Mouse (Mus musculus) MEL (cell line): Measurements from ENCODE around the gene Ptgis. TPM values are rescaled to one million over a fixed set of nuclear protein-coding genes. Genes with fewer than 3 reads are reported as not detected.

Experiments
- DNase-seq: peaks from one replicate; pipeline ENCODE4 v3.0.0; 2011; ENCODE audit warnings: low read depth, low spot score
- H3K27ac ChIP-seq: 2 replicates; pipeline ENCODE4 v1.5.1; 2012; ENCODE audit warnings: low read depth, mild to moderate bottlenecking, control low read depth, low read length, moderate library complexity; ENCODE audit not compliant: control insufficient read depth
- H3K27me3 ChIP-seq, 2 experiments: fragments of 150-350 bp in 1 of 2; sonication (generic) in 1 of 2; 2 replicates each; pipeline ENCODE4 v1.6.1; 2012; ENCODE audit warnings: low read length in 2 of 2, mild to moderate bottlenecking in 2 of 2, improper control_type of control experiment in 1 of 2, moderate library complexity in 1 of 2; ENCODE audit not compliant: insufficient read depth in 2 of 2, control insufficient read depth in 1 of 2
- H3K36me3 ChIP-seq, 2 experiments: 2 replicates each; pipeline ENCODE4 v1.6.1; 2012 to 2014; ENCODE audit warnings: low read length in 2 of 2, improper control_type of control experiment in 1 of 2, inconsistent platforms in 1 of 2, mild to moderate bottlenecking in 1 of 2; ENCODE audit not compliant: insufficient read depth in 2 of 2, control insufficient read depth in 1 of 2
- H3K4me1 ChIP-seq, 2 experiments: fragments of 150-350 bp in 1 of 2; sonication (generic) in 1 of 2; 2 replicates each; pipeline ENCODE4 v1.6.1; 2012; ENCODE audit warnings: low read length in 2 of 2, improper control_type of control experiment in 1 of 2, mild to moderate bottlenecking in 1 of 2; ENCODE audit not compliant: insufficient read depth in 2 of 2, control insufficient read depth in 1 of 2
- H3K4me3 ChIP-seq, 2 experiments: fragments of 150-350 bp in 1 of 2; sonication (generic) in 1 of 2; 2 replicates each; pipeline ENCODE4 v1.5.1; 2012; ENCODE audit warnings: low read depth in 2 of 2, low read length in 2 of 2, mild to moderate bottlenecking in 2 of 2, moderate library complexity in 2 of 2, control low read depth in 1 of 2, improper control_type of control experiment in 1 of 2; ENCODE audit not compliant: control insufficient read depth in 1 of 2, insufficient read depth in 1 of 2
- H3K79me2 ChIP-seq: 2 replicates; pipeline ENCODE4 v1.6.1; 2012; ENCODE audit warnings: mild to moderate bottlenecking, low read length, moderate library complexity; ENCODE audit not compliant: control insufficient read depth, poor library complexity, insufficient read depth
- H3K9ac ChIP-seq: 2 replicates; pipeline ENCODE4 v1.6.1; 2012; ENCODE audit warnings: low read depth, mild to moderate bottlenecking, control low read depth, low read length, moderate library complexity; ENCODE audit not compliant: control insufficient read depth, poor library complexity, severe bottlenecking
- H3K9me3 ChIP-seq: fragments of 150-350 bp; sonication (generic); replicated peaks from 2 replicates; pipeline ENCODE4 v1.6.1; 2012; ENCODE audit warnings: mild to moderate bottlenecking, low read length, improper control_type of control experiment, moderate library complexity; ENCODE audit not compliant: insufficient read depth
- E2F4 ChIP-seq: IDR thresholded peaks from 2 replicates; pipeline ENCODE4 v1.6.1; 2011; ENCODE audit warnings: low read depth, low read length, improper control_type of control experiment, borderline replicate concordance
- ELF1 ChIP-seq: IDR thresholded peaks from 2 replicates; pipeline ENCODE4 v1.6.1; 2014; ENCODE audit warnings: low read depth, mild to moderate bottlenecking, inconsistent platforms, low read length, improper control_type of control experiment, moderate library complexity
- EP300 ChIP-seq, 2 experiments: IDR thresholded peaks; 2 replicates each; pipeline ENCODE4 v1.6.1; 2011; ENCODE audit warnings: improper control_type of control experiment in 2 of 2, low read length in 2 of 2, low read depth in 1 of 2, mild to moderate bottlenecking in 1 of 2
- GABPA ChIP-seq: IDR thresholded peaks from 2 replicates; pipeline ENCODE4 v1.6.1; 2012; ENCODE audit warnings: low read depth, mild to moderate bottlenecking, inconsistent platforms, low read length, improper control_type of control experiment, moderate library complexity
- MXI1 ChIP-seq: IDR thresholded peaks from 2 replicates; pipeline ENCODE4 v1.6.1; 2011; ENCODE audit warnings: mild to moderate bottlenecking, low read depth, low read length, improper control_type of control experiment
- MYC ChIP-seq: IDR thresholded peaks from 2 replicates; pipeline ENCODE4 v1.6.1; 2011; ENCODE audit warnings: low read depth, mild to moderate bottlenecking, low read length, improper control_type of control experiment, moderate library complexity
- NRF1 ChIP-seq: IDR thresholded peaks from 2 replicates; pipeline ENCODE4 v1.6.1; 2014; ENCODE audit warnings: low read depth, mild to moderate bottlenecking, inconsistent platforms, low read length, improper control_type of control experiment, moderate library complexity; ENCODE audit not compliant: poor library complexity, insufficient read depth, severe bottlenecking
- POLR2AphosphoS2 ChIP-seq: IDR thresholded peaks from 2 replicates; pipeline ENCODE4 v1.6.1; 2011; ENCODE audit warnings: low read length, improper control_type of control experiment
- SIN3A ChIP-seq: IDR thresholded peaks from 2 replicates; pipeline ENCODE4 v1.6.1; 2012; ENCODE audit warnings: low read length, improper control_type of control experiment, inconsistent platforms
- TCF12 ChIP-seq: IDR thresholded peaks from 2 replicates; pipeline ENCODE4 v1.6.1; 2014; ENCODE audit warnings: low read depth, mild to moderate bottlenecking, inconsistent platforms, low read length, improper control_type of control experiment, moderate library complexity
- USF2 ChIP-seq, 2 experiments: IDR thresholded peaks; 2 replicates each; pipeline ENCODE4 v1.6.1; 2011 to 2012; ENCODE audit warnings: improper control_type of control experiment in 2 of 2, low read length in 2 of 2, borderline replicate concordance in 1 of 2, inconsistent platforms in 1 of 2, low read depth in 1 of 2, mild to moderate bottlenecking in 1 of 2; ENCODE audit not compliant: insufficient read depth in 1 of 2
- ZMIZ1 ChIP-seq: IDR thresholded peaks from 2 replicates; pipeline ENCODE4 v1.6.1; 2012; ENCODE audit warnings: low read depth, mild to moderate bottlenecking, inconsistent platforms, low read length, improper control_type of control experiment, moderate library complexity
- ZNF384 ChIP-seq: IDR thresholded peaks from 2 replicates; pipeline ENCODE4 v1.6.1; 2012; ENCODE audit warnings: low read depth, mild to moderate bottlenecking, inconsistent platforms, low read length, improper control_type of control experiment
- polyA plus RNA-seq, 2 experiments: library from polyadenylated mRNA; stranded (reverse) in 1 of 2; unstranded in 1 of 2; fragments of >175 nt in 1 of 2; fragments of >200 nt in 1 of 2; gene quantifications; 2 replicates each; pipeline versions ENCODE4 v1.2.1 to v1.2.4; 2012; ENCODE audit warnings: low replicate concordance in 2 of 2, low read depth in 1 of 2; ENCODE audit not compliant: insufficient read length in 2 of 2, insufficient read depth in 1 of 2, missing spikeins in 1 of 2
- total RNA-seq: library from RNA; depleted of rRNA; stranded (reverse); fragments of 300-350 nt; gene quantifications from 2 replicates; pipeline ENCODE4 v1.2.3, GENCODE M21; 2012

The Ptgis gene
- total and polyA plus RNA-seq, 3 experiments = 7.3 to 12.7 TPM; not detected in 1

DNA sequence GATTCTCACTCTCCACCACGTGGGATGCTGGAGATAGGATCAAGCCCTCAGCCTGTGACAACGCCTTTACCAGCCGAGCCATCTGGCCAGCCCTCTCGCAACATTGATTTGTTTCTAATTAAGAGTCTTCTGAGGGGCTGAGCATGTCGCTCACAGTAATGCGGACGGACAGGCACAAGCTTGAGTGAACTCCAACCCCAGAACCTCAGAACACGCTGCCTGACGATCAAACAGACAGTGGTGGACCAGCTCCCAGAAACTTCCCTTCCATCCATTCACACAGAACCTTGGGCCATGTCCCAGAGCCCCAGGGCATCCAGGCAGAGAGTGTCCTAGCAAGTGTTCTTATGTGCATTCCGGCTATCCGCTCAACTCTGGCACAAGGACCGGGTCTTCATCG is 36.6 kb upstream of the Ptgis start:
- TF ChIP-seq USF2 (IDR thresholded peaks at IDR 0.05; ENCODE audit: borderline replicate concordance in 1 of 2, insufficient read depth in 1 of 2, low read depth in 1 of 2, low read length in 2 of 2) (no peak), POLR2AphosphoS2 (no peak)
- H3K36me3 ChIP-seq = peaks cover 0 to 5% of the 10 kb centered on the region in 2 experiments; a peak in 1 of 4 replicates
- DNase-seq = no peak
- H3K79me2 ChIP-seq = no peaks in the 10 kb centered on the region
- no peaks in the 10 kb centered on the region; a peak in 1 of 4 replicates for H3K27me3 ChIP-seq
- H3K9me3 ChIP-seq = no peaks in the 10 kb centered on the region
- no peak overlapping the region for H3K27ac ChIP-seq
- no peak overlapping the region for H3K9ac ChIP-seq
- peaks cover 0 to 11% of the 10 kb centered on the region in 2 experiments; a peak in 3 of 4 replicates for H3K4me1 ChIP-seq
- H3K4me3 ChIP-seq = no peak overlapping the region

DNA sequence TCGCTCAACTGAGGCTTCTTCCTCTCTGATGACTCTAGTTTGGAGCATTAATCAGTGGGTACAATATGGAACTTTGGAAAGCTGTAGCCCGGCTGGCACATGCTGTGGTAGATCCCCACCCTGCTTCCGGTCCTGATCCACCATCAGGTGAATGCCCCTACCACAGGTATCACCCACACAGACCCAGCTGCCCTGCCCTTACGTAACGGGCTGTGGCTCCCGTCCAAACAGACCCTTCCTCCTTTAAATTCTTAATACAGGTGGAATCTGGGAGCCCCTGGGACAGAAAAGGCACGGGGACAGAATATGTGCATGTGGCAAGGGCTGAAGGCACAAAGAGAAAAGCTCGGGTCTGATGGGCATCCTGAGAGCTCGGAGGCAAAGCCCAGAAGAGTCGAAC is 35.5 kb upstream of the Ptgis start:
- no peak overlapping the region for H3K4me3 ChIP-seq
- H3K27ac ChIP-seq = no peak overlapping the region
- no peak for DNase-seq
- H3K9ac ChIP-seq = no peak overlapping the region
- H3K36me3 ChIP-seq = peaks cover 0 to 5% of the 10 kb centered on the region in 2 experiments; a peak in 1 of 4 replicates
- peaks cover 0 to 11% of the 10 kb centered on the region in 2 experiments; a peak in 3 of 4 replicates for H3K4me1 ChIP-seq
- H3K79me2 ChIP-seq = no peaks in the 10 kb centered on the region
- no peaks in the 10 kb centered on the region for H3K9me3 ChIP-seq
- no peaks in the 10 kb centered on the region for H3K27me3 ChIP-seq
- no peak for TF ChIP-seq EP300 (IDR thresholded peaks at IDR 0.05; ENCODE audit: low read depth in 1 of 2, low read length in 2 of 2)
- no peak for TF ChIP-seq NRF1
- TF ChIP-seq GABPA = no peak
- TF ChIP-seq SIN3A = no peak
- no peak for TF ChIP-seq MXI1
- no peak for TF ChIP-seq ZMIZ1
- TF ChIP-seq TCF12 = no peak
- TF ChIP-seq ZNF384 = no peak
- TF ChIP-seq MYC = no peak
- no peak for TF ChIP-seq E2F4
- TF ChIP-seq ELF1 = no peak
- TF ChIP-seq, all 39 proteins: peak for 0
